Mouse (Mus musculus): ENCODE data around the gene Lgr4.

- TF ChIP-seq TAL1 (IDR thresholded peaks at IDR 0.05; ENCODE audit: low read length) (no peak), ZMIZ1 (IDR thresholded peaks at IDR 0.05; ENCODE audit: low read depth, low read length) (no peak), CTCF (IDR thresholded peaks at IDR 0.05 in 2 of 3, conservative IDR thresholded peaks at IDR 0.05 in 1 of 3; ENCODE audit: control insufficient read depth in 1 of 3, insufficient read depth in 1 of 3, low read depth in 2 of 3, low read length in 3 of 3, poor library complexity in 1 of 3, severe bottlenecking in 1 of 3) (no peak), GABPA (IDR thresholded peaks at IDR 0.05; ENCODE audit: low read depth, low read length) (no peak), BHLHE40 (IDR thresholded peaks at IDR 0.05; ENCODE audit: borderline replicate concordance, low read depth, low read length) (no peak), KAT2A (conservative IDR thresholded peaks at IDR 0.05; ENCODE audit: low read depth, low read length) (no peak), EP300 (IDR thresholded peaks at IDR 0.05; ENCODE audit: low read depth in 1 of 2, low read length in 2 of 2) (no peak)
Measured at GRCm38 (mm10) chr2:109931978-109932780, 14.7 kb downstream of the Lgr4 start.

Measured in MEL (cell line).